9 mouse cellular contexts compared by ENCODE assay signal in genomic region chr7:123499481-123500238, GRCm38 (mm10). TPM values are rescaled to one million over a fixed set of nuclear protein-coding genes. Genes with fewer than 3 reads are reported as not detected.
DNase-seq lines count a peak whose midpoint lies in the region; ATAC-seq lines count a peak whose summit lies in the region.
"Had no signal": no experiment of that assay in that cellular context is flagged by ENCODE, and none has a peak within 500 bp of the region (broad histone marks: within the 10 kb centered on the region; RNA-seq: fewer than 3 reads in every experiment).

No protein-coding gene starts in this region.

- WGBS in heart, embryonic 11.5 days (ENCODE audit: insufficient replicate concordance), result 41% methylated on average over 19 of the region's 19 CpGs
- 34% methylated on average over 19 of the region's 19 CpGs for WGBS in forebrain, embryonic 14.5 days
- 33% methylated on average over 19 of the region's 19 CpGs for WGBS in neural tube, embryonic 15.5 days

- H3K27me3 ChIP-seq in heart, embryonic 11.5 days (ENCODE audit: control insufficient read depth, insufficient read depth, low read length), result no peaks in the 10 kb centered on the region
- no peaks in the 10 kb centered on the region for H3K27me3 ChIP-seq in forebrain, embryonic 14.5 days (replicated peaks; ENCODE audit: control insufficient read depth, insufficient read depth, low read length)
- H3K27me3 ChIP-seq in neural tube, embryonic 15.5 days (replicated peaks), result no peaks in the 10 kb centered on the region

- peak; percentile 9; the same call in 1 of the 2 replicates for ATAC-seq in heart, embryonic 11.5 days (replicated peaks; ENCODE audit: insufficient number of reproducible peaks, low FRiP score, low TSS enrichment)
- no peak for ATAC-seq in forebrain, embryonic 14.5 days
- ATAC-seq in neural tube, embryonic 15.5 days (ENCODE audit: low FRiP score), result 0 out of 2 replicates have a peak, but pooled peaks have one; percentile 19

- H3K27ac ChIP-seq in heart, embryonic 11.5 days (ENCODE audit: low read depth, low read length), result no peak overlapping the region
- peak overlapping the region; percentile 93 for H3K27ac ChIP-seq in forebrain, embryonic 14.5 days (ENCODE audit: low read depth, low read length)
- peak overlapping the region; percentile 96 for H3K27ac ChIP-seq in neural tube, embryonic 15.5 days (replicated peaks)

- DNase-seq in heart, postnatal 4 days, result no peak
- DNase-seq in ZHBTc4 (ENCODE audit: low read depth, low spot score), result peak; percentile 23
- DNase-seq in forebrain, embryonic 14.5 days (ENCODE audit: low spot score), result peak; percentile 27
- DNase-seq in left cerebral cortex, postnatal 14 days (ENCODE audit: low spot score in 2 of 2), result peak; percentile 8 to 16
- DNase-seq in spleen, postnatal 4 days (ENCODE audit: low spot score in 2 of 2), result no peak
- DNase-seq in adrenal gland, adult 8-10 months, result no peak

- H3K4me3 ChIP-seq in heart, embryonic 11.5 days (ENCODE audit: low read depth, low read length), result peak overlapping the region; percentile 62
- H3K4me3 ChIP-seq in forebrain, embryonic 14.5 days (ENCODE audit: low read depth, low read length), result peak overlapping the region; percentile 68
- peak overlapping the region; percentile 93 for H3K4me3 ChIP-seq in neural tube, embryonic 15.5 days (replicated peaks)

- H3K9me3 ChIP-seq in heart, embryonic 11.5 days (replicated peaks; ENCODE audit: control insufficient read depth, low read length), result no peaks in the 10 kb centered on the region
- H3K9me3 ChIP-seq in forebrain, embryonic 14.5 days (replicated peaks; ENCODE audit: control insufficient read depth, low read length), result no peaks in the 10 kb centered on the region
- no peaks in the 10 kb centered on the region for H3K9me3 ChIP-seq in neural tube, embryonic 15.5 days (replicated peaks)

- H3K9ac ChIP-seq in heart, embryonic 11.5 days (ENCODE audit: low read depth, low read length), result peak overlapping the region; percentile 66; the same call in 1 of the 2 replicates
- peak overlapping the region; percentile 88 for H3K9ac ChIP-seq in forebrain, embryonic 14.5 days (ENCODE audit: low read length)
- H3K9ac ChIP-seq in neural tube, embryonic 15.5 days (replicated peaks), result peak overlapping the region; percentile 91

- no peaks in the 10 kb centered on the region for H3K4me1 ChIP-seq in heart, embryonic 11.5 days (ENCODE audit: control insufficient read depth, insufficient read depth, low read length)
- H3K4me1 ChIP-seq in forebrain, embryonic 14.5 days (ENCODE audit: control insufficient read depth, insufficient read depth, low read length), result peaks cover 20% of the 10 kb centered on the region
- peaks cover 35% of the 10 kb centered on the region for H3K4me1 ChIP-seq in neural tube, embryonic 15.5 days

- no peaks in the 10 kb centered on the region for H3K36me3 ChIP-seq in heart, embryonic 11.5 days (ENCODE audit: control insufficient read depth, insufficient read depth, low read length)
- peaks cover 24% of the 10 kb centered on the region for H3K36me3 ChIP-seq in forebrain, embryonic 14.5 days (ENCODE audit: control insufficient read depth, insufficient read depth, low read length)
- H3K36me3 ChIP-seq in neural tube, embryonic 15.5 days, result peaks cover 22% of the 10 kb centered on the region
- H3K36me3 ChIP-seq: G1E had no signal

- peak overlapping the region; percentile 64 for H3K4me2 ChIP-seq in heart, embryonic 11.5 days
- peak overlapping the region; percentile 57 for H3K4me2 ChIP-seq in forebrain, embryonic 14.5 days (ENCODE audit: low read length)
- peak overlapping the region; percentile 90 for H3K4me2 ChIP-seq in neural tube, embryonic 15.5 days

- intact Hi-C loops in left cerebral cortex, postnatal 14 days (cut with DNase I), result no loop called here

RNA-seq across cellular contexts. Expression of gene Zkscan2, which starts 0.6 kb away (rescaled TPM):
- polyA plus RNA-seq in heart, embryonic 11.5 days (2014; fragmentation: Nextera tagmentation; extraction: Ambion mirVana), result 4.4 and 4.8 TPM in 2 replicates
- total RNA-seq in heart, postnatal 4 days (2021), result 1 to 10 TPM; 1.3 to 1.5 TPM
- 8.2 and 11.2 TPM in 2 replicates for polyA plus RNA-seq in forebrain, embryonic 14.5 days (2014; fragmentation: Nextera tagmentation; extraction: Ambion mirVana)
- 10 to 100 TPM; 17.1 to 19.3 TPM for total RNA-seq in left cerebral cortex, postnatal 14 days (2021)
- polyA plus RNA-seq in neural tube, embryonic 15.5 days (2015; fragmentation: Nextera tagmentation; extraction: Ambion mirVana), result 9.1 and 11.4 TPM in 2 replicates
- total RNA-seq in adrenal gland, adult 8-10 months (2022), result 1 to 10 TPM; 1.7 to 5.7 (median 4.1) TPM
- polyA plus RNA-seq: G1E had no signal

RNA-seq across cellular contexts. Expression of gene Aqp8, which starts 37.6 kb away (rescaled TPM):
- polyA plus RNA-seq in heart, embryonic 11.5 days (2014; fragmentation: Nextera tagmentation; extraction: Ambion mirVana), result 4.5 and 5.2 TPM in 2 replicates
- total RNA-seq in heart, postnatal 4 days (2021), result 1 to 10 TPM; 3.2 to 4.8 TPM
- polyA plus RNA-seq in forebrain, embryonic 14.5 days (2014; fragmentation: Nextera tagmentation; extraction: Ambion mirVana), result not detected in 2 replicates
- not detected for total RNA-seq in left cerebral cortex, postnatal 14 days (2021)
- 0.15 TPM in 1 of 2 replicates, not detected in the other for polyA plus RNA-seq in neural tube, embryonic 15.5 days (2015; fragmentation: Nextera tagmentation; extraction: Ambion mirVana)
- total RNA-seq in adrenal gland, adult 8-10 months (2022), result not detected

Comparison
In these comparisons a context has a peak if more than half of its experiments do, and no peak if none do; other contexts are left out.
1. DNase-seq: peak in ZHBTc4 (single experiment), forebrain, embryonic 14.5 days (single experiment) and left cerebral cortex, postnatal 14 days (2 of 2); none in heart, postnatal 4 days (single experiment), spleen, postnatal 4 days (0 of 2) and adrenal gland, adult 8-10 months (single experiment).
2. Peak in every context shown above with its lines, with median percentiles within 50 percentile points of each other: H3K4me2 ChIP-seq, H3K4me3 ChIP-seq and H3K9ac ChIP-seq.